Mouse (Mus musculus): Measurements from ENCODE around the gene Ttc25.
"Not testable (repeated sequence)": the region's sequence is repeated elsewhere in the genome, so short reads cannot be mapped to it uniquely, and the experiment has no call there.

Gene Ttc25

DNA sequence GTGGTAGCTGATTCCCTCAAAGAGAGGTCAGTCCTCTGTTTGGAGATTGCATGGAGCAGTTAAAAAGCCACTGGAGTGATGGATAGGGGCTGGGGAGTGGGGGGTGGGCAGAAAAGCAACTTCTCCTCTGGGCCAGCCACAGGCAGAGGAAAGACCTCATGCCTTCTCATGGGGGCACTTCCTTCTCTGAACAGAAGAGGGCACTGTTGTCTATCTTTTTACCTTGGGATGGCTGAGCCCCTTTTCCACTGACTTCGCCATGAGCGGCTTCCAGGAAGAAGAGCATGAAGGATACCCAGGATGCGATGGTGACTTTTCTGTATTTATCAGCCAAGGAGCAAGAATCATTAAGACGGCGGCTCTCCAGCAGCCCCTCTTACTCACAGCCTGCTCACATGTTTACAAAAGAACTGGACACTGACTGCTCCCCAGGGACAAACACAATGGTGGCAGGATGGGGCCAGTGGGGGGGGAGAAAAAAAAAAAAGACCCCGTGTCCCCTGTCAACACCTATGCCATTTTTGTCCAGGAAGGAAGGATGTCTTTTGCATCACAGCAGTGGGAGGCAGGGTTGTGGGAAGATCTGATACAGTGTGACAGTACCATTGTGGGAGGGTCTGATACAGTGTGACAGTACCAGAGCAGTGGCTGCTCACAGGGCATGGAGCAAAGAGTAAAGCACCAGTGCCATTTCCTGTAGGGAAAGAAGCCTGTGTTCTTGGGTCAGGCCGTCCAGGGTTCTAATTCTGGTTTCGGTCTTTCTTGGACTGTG lies 25.2 kb downstream of the Ttc25 start:
- peak; percentile 63 for DNase-seq (ENCODE audit: extremely low spot score, low read depth, low spot score)

DNA sequence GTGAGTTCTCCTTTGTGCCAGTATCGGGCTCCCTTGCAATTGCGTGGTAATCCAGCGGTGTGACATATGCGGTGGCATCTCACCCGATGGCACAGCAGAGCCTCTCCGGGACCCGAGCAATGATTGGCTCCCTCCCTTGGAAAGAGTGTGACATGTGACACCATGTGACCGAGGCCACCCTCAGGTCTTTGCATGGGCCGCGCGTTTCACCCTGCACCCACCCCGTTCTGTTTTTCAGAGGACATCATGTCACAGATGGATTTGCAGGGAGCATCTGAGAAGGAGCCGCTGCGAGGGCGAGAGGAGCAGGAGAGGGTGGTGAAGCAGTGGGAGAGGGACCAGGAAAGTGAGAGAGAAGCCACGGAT lies 25.8 kb downstream of the Ttc25 start:
- no peak for DNase-seq (ENCODE audit: extremely low spot score, low read depth, low spot score)

- DNase-seq (ENCODE audit: extremely low spot score, low read depth, low spot score), result no peak
Measured at GRCm38 (mm10) chr11:100574188-100574587, 28.8 kb downstream of the Ttc25 start.

- DNase-seq (ENCODE audit: extremely low spot score, low read depth, low spot score), result peak; percentile 16
Measured at GRCm38 (mm10) chr11:100574708-100575483, 29.5 kb downstream of the Ttc25 start, which contains the start of gene Cnp. Cnp (plus strand) TSS chr11:100574904.

DNA sequence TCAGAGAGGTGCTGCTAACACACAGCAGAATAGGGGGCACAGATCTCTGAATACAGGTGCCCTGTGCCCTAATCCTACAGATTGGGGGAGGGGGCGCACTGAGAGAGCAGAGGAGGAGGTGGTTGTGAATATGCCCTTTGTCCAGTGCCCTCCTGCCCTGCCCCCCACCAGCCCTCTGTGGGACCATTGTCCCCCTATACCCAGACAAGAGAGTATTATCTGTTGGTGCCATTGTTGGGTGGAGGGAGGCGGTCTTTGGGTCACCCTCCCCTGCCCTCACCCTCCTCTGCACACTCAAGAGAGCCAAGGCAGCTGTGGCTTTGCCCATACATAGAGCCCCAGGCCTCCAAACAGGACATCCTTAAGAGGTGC lies 30.1 kb downstream of the Ttc25 start:
- DNase-seq (ENCODE audit: extremely low spot score, low read depth, low spot score), result no peak

GRCm38 (mm10) chr11:100576256-100576655 lies 30.8 kb downstream of the Ttc25 start:
- DNase-seq (ENCODE audit: extremely low spot score, low read depth, low spot score), result no peak

DNA sequence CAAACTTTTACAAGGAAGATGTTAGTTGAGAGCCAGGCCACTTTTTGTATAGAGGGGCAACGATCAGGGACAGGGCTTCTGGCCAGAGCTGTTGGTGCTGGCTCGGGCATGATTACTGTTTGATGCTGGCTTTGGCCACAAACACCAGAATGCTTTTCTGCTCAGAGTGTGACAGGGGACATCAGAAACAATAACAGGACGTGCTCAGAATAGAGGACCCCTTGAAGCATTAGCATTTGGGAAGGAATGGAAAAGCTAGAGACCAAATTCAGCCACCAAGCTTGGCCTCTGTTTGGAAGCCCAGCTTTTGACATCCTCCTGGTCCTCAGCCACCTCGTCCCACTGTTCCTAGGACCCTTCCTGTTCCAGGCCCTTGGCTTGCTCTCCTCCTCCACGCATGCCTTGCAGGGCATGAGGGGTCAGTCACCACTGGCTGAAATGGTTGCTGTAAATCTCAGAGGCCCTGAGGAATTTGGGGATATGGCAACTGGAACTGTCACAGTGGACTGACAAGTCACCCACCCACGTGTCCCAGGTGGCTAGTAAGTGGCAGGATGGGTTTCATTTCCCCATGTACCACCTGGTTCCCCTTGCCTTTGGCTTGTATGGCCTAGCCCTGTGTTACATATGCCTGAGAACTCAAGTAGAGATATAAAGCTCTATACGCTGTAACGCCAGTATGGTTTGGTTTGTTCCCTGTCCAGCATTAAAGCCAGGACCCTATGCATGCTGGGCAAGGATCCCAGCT lies 32.6 kb downstream of the Ttc25 start:
- no peak for DNase-seq (ENCODE audit: extremely low spot score, low read depth, low spot score)

DNA sequence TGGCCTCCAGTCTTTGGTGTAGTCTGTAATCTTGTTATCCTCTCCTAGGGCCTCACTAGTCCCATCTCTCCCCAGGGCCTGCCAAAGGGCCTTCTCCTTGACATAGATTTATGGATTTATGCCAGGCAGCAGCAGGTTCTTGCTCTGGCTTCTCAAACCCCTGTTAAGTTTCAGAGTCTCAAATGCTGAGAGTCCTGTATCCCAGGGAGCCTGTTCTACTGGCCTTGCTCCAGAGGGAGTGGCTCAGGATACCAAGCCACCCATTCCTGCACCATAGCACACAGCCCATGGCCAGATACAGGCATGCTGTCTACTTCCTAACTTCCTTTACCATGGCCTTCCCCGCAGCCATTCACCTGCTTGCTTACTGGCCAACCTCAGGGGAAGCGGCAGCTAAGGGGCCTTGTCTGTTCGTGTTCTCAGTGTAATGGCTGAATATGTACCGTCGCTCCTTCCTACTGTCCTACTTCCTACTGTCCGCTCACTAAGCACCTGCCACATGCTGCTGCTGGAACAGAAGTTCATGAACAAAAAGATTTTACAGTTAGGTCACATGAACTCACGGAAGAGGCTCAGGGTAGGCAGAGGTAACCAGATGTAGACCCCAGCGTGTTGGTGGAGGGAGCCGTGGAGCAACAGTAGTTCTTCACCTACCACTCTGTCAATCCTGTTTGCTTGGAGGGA lies 33.9 kb downstream of the Ttc25 start:
- DNase-seq (ENCODE audit: extremely low spot score, low read depth, low spot score), result no peak

GRCm38 (mm10) chr11:100580275-100580674 lies 34.9 kb downstream of the Ttc25 start:
- DNase-seq (ENCODE audit: extremely low spot score, low read depth, low spot score), result no peak

GRCm38 (mm10) chr11:100581756-100582155 lies 36.3 kb downstream of the Ttc25 start:
- no peak for DNase-seq (ENCODE audit: extremely low spot score, low read depth, low spot score)

DNA sequence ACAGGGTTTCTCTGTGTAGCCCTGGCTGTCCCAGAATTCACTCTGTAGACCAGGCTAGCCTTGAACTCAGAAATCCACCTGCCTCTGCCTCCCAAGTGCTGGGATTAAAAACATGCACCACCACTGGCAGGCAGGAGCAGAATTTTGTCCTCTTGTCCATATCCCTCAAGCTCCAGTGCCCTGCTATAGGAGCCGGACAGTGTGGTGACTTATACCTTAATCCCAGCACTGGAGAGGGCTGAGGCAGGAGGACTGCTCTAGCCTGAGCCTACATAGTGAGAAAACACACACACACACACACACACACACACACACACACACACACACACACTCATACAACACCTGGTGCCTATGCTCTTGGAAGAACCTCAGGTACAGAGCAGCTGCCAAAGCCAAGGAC lies 37.0 kb downstream of the Ttc25 start:
- not testable (repeated sequence) for DNase-seq (ENCODE audit: extremely low spot score, low read depth, low spot score)

DNA sequence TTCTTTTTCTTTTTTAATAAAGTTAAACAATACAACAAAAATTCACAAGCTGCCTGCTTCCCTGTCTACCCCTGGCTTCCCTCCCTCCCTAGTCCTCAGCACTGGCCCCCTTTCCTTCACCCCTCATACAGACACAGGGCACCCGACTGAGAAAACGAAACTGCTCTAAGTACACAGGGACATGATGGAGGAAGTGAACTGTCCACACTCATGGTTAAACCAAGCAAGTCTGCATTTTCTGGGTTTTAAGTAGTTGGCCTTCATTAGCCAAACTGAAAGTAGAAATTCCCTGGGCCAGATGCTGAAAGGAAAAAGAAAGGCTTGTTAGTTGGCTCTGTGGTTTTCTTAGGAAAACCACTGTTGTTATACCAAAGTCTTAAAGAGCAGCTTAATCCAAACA lies 37.4 kb downstream of the Ttc25 start:
- no peak for DNase-seq (ENCODE audit: extremely low spot score, low read depth, low spot score)

DNA sequence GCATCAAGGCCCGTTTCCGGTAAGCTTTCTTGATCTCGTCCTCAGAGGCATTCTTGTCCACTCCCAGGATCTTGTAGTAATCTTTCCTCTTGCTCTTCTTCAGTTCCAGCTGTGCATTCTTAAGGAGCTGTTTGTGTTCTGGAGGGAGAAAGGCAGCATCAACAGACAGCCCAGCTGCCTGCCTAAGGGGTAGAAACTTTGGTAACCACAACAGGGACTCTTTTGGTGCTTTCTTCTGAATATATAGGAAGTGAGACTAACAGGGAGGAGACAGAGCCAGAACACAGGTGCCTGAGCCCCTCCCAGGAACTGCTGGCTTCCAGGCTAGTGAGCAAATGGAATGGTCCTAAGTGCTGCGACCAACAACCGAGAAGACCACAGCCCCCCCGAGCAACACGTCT lies 39.2 kb downstream of the Ttc25 start:
- DNase-seq (ENCODE audit: extremely low spot score, low read depth, low spot score), result no peak

DNA sequence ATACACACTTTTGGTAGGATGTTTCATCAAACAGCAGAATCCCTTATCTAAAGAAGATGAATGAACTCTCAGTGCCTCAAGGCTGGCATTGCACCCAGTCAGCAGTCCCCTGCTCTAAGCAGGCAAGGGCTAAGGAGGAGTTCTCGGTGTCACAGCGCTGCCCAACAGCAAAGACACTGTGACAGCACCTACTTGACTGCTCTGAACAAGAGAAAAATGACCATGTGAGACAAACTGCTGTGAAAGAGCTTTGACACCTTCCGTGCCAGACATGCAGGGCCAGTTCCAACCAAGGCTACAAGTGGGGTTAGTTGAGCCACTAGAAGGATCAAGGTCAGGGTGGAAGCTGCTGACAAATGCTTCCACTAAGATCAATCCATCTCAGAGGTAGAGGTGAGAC lies 39.7 kb downstream of the Ttc25 start:
- DNase-seq (ENCODE audit: extremely low spot score, low read depth, low spot score), result no peak

DNA sequence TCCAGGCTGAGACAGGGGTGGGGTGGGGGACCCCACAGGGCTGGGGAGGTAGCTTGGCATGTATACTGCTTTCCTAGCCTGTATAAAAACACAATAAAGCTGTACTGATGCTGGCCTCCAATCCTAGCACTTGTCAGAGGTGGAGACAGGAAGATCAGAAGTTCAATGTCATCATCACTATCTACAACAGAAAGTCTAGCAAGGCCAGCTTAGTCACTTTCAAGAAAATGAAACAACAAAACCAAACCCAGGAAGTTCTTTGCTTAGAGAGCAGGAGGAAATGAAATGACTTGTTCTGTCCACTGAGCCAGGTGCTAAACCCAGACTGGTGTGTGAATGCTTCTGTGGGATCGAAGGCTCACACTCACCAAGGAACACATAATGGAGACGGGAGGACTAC lies 43.1 kb downstream of the Ttc25 start:
- DNase-seq (ENCODE audit: extremely low spot score, low read depth, low spot score), result no peak

DNA sequence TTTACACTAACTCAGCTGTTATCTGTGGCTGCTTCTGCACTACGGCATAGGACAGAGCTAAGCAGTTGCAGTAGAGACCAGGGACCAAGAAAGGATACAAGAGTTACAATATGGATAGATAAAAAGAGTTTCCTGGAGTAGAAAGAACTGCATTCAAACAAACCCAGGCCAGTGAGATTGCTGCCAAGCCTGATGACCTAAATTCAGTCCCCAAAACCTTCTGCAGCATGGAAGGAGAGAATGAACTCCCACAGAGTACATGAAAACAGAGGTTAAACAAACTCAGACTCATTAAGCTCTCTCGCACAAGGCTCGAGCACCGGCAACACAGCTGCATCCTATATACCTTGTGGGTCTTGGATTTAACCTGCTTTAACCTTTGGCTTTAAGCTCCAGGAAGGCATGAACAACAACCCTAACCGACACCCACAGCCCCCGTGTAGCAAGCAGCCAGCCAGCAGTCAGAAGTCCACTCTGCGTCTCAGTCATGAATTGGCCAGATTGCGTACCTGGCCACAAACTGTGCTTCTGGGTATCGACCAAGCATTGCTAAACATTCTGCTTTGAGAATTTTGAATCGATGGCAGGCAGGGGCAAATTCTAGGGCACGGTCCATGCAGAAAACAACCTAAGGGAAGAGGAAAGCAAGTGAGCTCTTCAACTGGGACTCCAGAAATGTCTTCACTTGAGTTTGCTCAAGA lies 47.1 kb downstream of the Ttc25 start:
- no peak for DNase-seq (ENCODE audit: extremely low spot score, low read depth, low spot score)

DNA sequence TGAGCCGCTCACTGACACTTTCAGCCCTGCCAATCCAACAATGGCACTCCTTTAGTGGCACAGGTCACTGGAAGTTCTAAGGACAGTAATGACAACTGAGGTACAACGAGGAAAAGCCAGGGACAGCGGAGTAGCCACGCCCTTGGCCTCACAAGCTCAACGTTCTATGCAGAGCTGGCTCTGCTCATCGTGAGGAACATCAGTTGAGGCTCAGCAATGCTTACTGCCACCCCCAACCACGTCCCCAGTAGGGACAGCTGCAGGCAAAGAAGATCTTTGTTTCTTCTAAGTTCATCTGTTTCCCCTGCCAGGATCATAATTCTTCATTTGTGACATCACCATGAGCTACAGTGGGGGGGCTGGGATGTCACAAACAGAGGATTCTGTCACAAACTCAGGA lies 49.2 kb downstream of the Ttc25 start:
- no peak for DNase-seq (ENCODE audit: extremely low spot score, low read depth, low spot score)

DNA sequence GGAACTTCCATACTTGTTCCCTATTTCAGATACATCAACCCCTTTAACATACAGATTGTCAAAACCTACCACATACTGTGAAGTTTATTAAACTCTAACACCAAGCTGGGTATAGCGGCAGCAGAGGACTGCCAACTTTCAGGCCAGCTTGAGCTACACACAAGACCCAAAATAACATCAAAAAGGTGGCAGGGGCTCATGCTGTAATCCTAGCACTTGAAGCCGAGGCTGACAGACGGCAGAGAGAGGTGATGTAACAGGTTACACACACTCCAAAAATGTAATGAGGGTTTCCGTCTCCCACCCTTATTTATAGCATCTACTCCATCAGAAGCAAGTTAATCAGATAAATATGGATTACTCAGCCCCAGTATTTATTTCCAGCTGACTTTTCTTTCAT lies 50.1 kb downstream of the Ttc25 start:
- no peak for DNase-seq (ENCODE audit: extremely low spot score, low read depth, low spot score)

GRCm38 (mm10) chr11:100598074-100598473 lies 52.7 kb downstream of the Ttc25 start:
- DNase-seq (ENCODE audit: extremely low spot score, low read depth, low spot score), result no peak

DNA sequence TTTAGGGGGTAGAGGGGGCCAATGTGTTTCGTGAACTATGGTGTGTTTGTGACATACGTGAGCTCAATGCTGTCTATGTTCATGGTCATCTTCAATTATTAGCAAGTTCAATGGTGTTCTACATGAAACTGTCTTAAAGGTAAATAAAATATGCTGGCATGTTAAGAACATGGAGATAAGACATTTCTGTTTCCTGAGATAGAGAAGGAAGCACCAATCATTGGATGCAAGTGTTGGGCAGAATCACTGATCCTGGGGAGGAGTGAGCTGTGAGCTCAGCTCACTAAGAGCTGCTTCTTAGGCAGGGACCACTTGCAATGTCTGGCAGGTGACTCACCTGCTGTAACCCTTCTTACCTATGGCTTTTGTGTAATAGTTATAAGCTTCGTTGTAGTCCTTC lies 56.0 kb downstream of the Ttc25 start:
- no peak for DNase-seq (ENCODE audit: extremely low spot score, low read depth, low spot score)

GRCm38 (mm10) chr11:100603155-100603554 lies 57.7 kb downstream of the Ttc25 start:
- no peak for DNase-seq (ENCODE audit: extremely low spot score, low read depth, low spot score)

Data from hindlimb bud, embryonic 11.5 days (tissue).